Comparison of ENCODE assay signal across 26 mouse cellular contexts in the genomic region with DNA sequence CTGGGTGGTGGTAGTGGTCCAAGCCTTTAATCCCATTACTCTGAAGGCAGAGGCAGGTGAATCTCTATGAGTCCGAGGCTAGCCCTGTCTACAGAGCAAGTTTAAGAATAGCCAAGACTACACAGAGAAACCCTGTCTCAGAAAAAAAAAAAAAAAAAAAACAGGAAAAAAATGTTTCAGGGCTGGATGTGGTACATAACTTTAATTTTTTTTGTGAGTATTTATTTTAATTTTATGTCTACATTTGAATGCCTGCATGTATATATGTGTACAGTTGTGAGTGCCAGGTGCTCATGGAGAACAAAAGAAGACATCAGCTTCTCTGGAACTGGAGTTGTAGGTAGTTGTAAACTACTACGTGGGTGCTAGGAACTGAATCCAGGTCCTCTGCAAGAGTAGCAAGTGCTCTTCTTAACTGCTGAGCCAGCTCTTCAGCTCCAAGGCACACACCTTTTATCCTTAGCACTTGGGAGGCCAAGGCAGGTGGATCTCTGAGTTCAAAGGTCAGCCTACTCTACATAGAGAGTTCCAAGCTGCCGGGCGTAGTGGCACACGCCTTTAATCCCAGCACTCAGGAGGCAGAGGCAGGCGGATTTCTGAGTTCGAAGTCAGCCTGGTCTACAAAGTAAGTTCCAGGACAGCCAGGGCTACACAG. TPM values are rescaled to one million over a fixed set of nuclear protein-coding genes. Genes with fewer than 3 reads are reported as not detected.
DNase-seq lines count a peak whose midpoint lies in the region; ATAC-seq and TF ChIP-seq lines count a peak whose summit lies in the region.
"Had no signal": no experiment of that assay in that cellular context is flagged by ENCODE, and none has a peak within 500 bp of the region (broad histone marks: within the 10 kb centered on the region; RNA-seq: fewer than 3 reads in every experiment).

No protein-coding gene starts in this region.

- H3K9ac ChIP-seq in MEL (ENCODE audit: control insufficient read depth, low read depth, low read length, poor library complexity, severe bottlenecking) = no peak overlapping the region
- H3K9ac ChIP-seq: embryonic facial prominence, embryonic 13.5 days; embryonic facial prominence, embryonic 15.5 days; forebrain, embryonic 12.5 days had no signal

- H3K79me2 ChIP-seq in MEL (ENCODE audit: control insufficient read depth, insufficient read depth, low read length, poor library complexity) = no peaks in the 10 kb centered on the region

- no peak for TF ChIP-seq CTCF in MEL (IDR thresholded peaks at IDR 0.05 in 2 of 3, conservative IDR thresholded peaks at IDR 0.05 in 1 of 3; ENCODE audit: control insufficient read depth in 1 of 3, insufficient read depth in 1 of 3, low read depth in 2 of 3, low read length in 3 of 3, poor library complexity in 1 of 3, severe bottlenecking in 1 of 3)

- TF ChIP-seq POLR2A in MEL (IDR thresholded peaks at IDR 0.05; ENCODE audit: control insufficient read depth in 1 of 2, insufficient read depth in 1 of 2, low read depth in 1 of 2, low read length in 2 of 2, poor library complexity in 1 of 2) = no peak

- no peak for ATAC-seq in cerebellum, adult (ENCODE audit: insufficient number of reproducible peaks, low FRiP score, low TSS enrichment)
- ATAC-seq: CD4-positive, CD25-positive, alpha-beta regulatory T cell, adult 4 months; forebrain, embryonic 14.5 days; forebrain, embryonic 16.5 days had no signal

- no peak overlapping the region for H3K27ac ChIP-seq in MEL (ENCODE audit: control insufficient read depth, low read depth, low read length)
- H3K27ac ChIP-seq: embryonic facial prominence, embryonic 13.5 days; embryonic facial prominence, embryonic 15.5 days; forebrain, embryonic 10.5 days; forebrain, embryonic 12.5 days had no signal

- H3K27me3 ChIP-seq in MEL (ENCODE audit: control insufficient read depth in 1 of 2, insufficient read depth in 2 of 2, low read length in 2 of 2) = no peaks in the 10 kb centered on the region
- H3K27me3 ChIP-seq: CH12.LX; embryonic facial prominence, embryonic 13.5 days; embryonic facial prominence, embryonic 15.5 days; forebrain, embryonic 12.5 days had no signal

- no peak overlapping the region for H3K4me3 ChIP-seq in MEL (ENCODE audit: control insufficient read depth in 1 of 2, insufficient read depth in 1 of 2, low read depth in 2 of 2, low read length in 2 of 2)
- H3K4me3 ChIP-seq: embryonic facial prominence, embryonic 13.5 days; embryonic facial prominence, embryonic 15.5 days; erythroblast, embryonic 14.5 days; forebrain, embryonic 10.5 days; forebrain, embryonic 12.5 days had no signal

- H3K4me1 ChIP-seq in MEL (ENCODE audit: control insufficient read depth in 1 of 2, insufficient read depth in 2 of 2, low read length in 2 of 2) = no peaks in the 10 kb centered on the region
- H3K4me1 ChIP-seq: embryonic facial prominence, embryonic 13.5 days; embryonic facial prominence, embryonic 15.5 days; forebrain, embryonic 10.5 days; forebrain, embryonic 12.5 days had no signal

- H3K36me3 ChIP-seq in MEL (ENCODE audit: control insufficient read depth in 1 of 2, insufficient read depth in 2 of 2, low read length in 2 of 2) = no peaks in the 10 kb centered on the region
- H3K36me3 ChIP-seq: embryonic facial prominence, embryonic 13.5 days; embryonic facial prominence, embryonic 15.5 days; forebrain, embryonic 10.5 days; forebrain, embryonic 12.5 days; G1E had no signal

- no peak for TF ChIP-seq RAD21 in MEL (IDR thresholded peaks at IDR 0.05; ENCODE audit: low read depth, low read length)

- TF ChIP-seq EP300 in MEL (IDR thresholded peaks at IDR 0.05; ENCODE audit: low read depth in 1 of 2, low read length in 2 of 2) = no peak

- H3K9me3 ChIP-seq in MEL (replicated peaks; ENCODE audit: insufficient read depth, low read length) = no peaks in the 10 kb centered on the region
- H3K9me3 ChIP-seq: embryonic facial prominence, embryonic 13.5 days; embryonic facial prominence, embryonic 15.5 days; forebrain, embryonic 10.5 days; forebrain, embryonic 12.5 days; G1E had no signal

- DNase-seq in cerebellum, adult 9-11 months = peak; percentile 12
- DNase-seq in MEL (ENCODE audit: low read depth, low spot score) = no peak
- peak; percentile 59 for DNase-seq in ZHBTc4 (ENCODE audit: low read depth, low spot score)
- no peak for DNase-seq in left cerebral cortex, adult 9 months (ENCODE audit: low spot score in 2 of 2)
- DNase-seq in embryo, embryonic 10.5 days (ENCODE audit: low spot score) = no peak
- DNase-seq: adrenal gland, adult 8-10 months; adrenal gland, postnatal 14 days; adrenal gland, postnatal 36 days; B cell, adult 2 months; cerebellum, adult 11 months; cerebellum, adult 18-20 months; cerebellum, adult 8-10 months; cerebellum, postnatal 10 days; cerebellum, postnatal 25 days; embryo, embryonic 11 days had no signal

TF ChIP-seq in MEL, 35 proteins besides CTCF, POLR2A, EP300 and RAD21:
- TF ChIP-seq ZNF384 (IDR thresholded peaks at IDR 0.05; ENCODE audit: low read depth, low read length) (peak; percentile 60), ETS1 (IDR thresholded peaks at IDR 0.05; ENCODE audit: low read depth, low read length) (no peak), MAX (IDR thresholded peaks at IDR 0.05; ENCODE audit: low read length) (no peak), MXI1 (IDR thresholded peaks at IDR 0.05; ENCODE audit: low read depth, low read length) (no peak)

RNA-seq across cellular contexts. Expression of a gene that starts 6.3 kb away (rescaled TPM):
- total RNA-seq in MEL (2012; rRNA removed) = 67.8 and 73.1 TPM in 2 replicates
- polyA plus RNA-seq in MEL (2012; ENCODE audit: insufficient read depth in 1 of 2, insufficient read length in 2 of 2, low read depth in 1 of 2, low replicate concordance in 2 of 2, missing spikeins in 1 of 2) = 100 to 1,000 TPM; 194 to 709 TPM

RNA-seq across cellular contexts. Expression of a gene that starts 49.2 kb away (rescaled TPM):
- total RNA-seq in MEL (2012; rRNA removed) = 15.2 and 16.4 TPM in 2 replicates
- 10 to 100 TPM in 1 of 2 experiments, not detected in 1; 28.7 TPM for polyA plus RNA-seq in MEL (2012; ENCODE audit: insufficient read depth in 1 of 2, insufficient read length in 2 of 2, low read depth in 1 of 2, low replicate concordance in 2 of 2, missing spikeins in 1 of 2)

RNA-seq across cellular contexts. Expression of a gene that starts 50.1 kb away (rescaled TPM):
- total RNA-seq in MEL (2012; rRNA removed) = 4.9 and 5.9 TPM in 2 replicates
- polyA plus RNA-seq in MEL (2012; ENCODE audit: insufficient read depth in 1 of 2, insufficient read length in 2 of 2, low read depth in 1 of 2, low replicate concordance in 2 of 2, missing spikeins in 1 of 2) = 1 to 10 TPM in 1 of 2 experiments, not detected in 1; 8.4 TPM

Comparison
In these comparisons a context has a peak if more than half of its experiments do, and no peak if none do; other contexts are left out.
1. DNase-seq: peak in cerebellum, adult 9-11 months (single experiment) and ZHBTc4 (single experiment); none in MEL (single experiment), left cerebral cortex, adult 9 months (0 of 2) and embryo, embryonic 10.5 days (single experiment).